Mouse (Mus musculus) left cerebral cortex, adult 8-10 months (tissue): ENCODE data around the gene Kcnj6. TPM values are rescaled to one million over a fixed set of nuclear protein-coding genes. Genes with fewer than 3 reads are reported as not detected.

Experiments used
- DNase-seq, 2 experiments: peaks; one replicate each; pipeline ENCODE4 v3.0.0; 2022; ENCODE audit warnings: low spot score in 2 of 2
- total RNA-seq, 4 experiments: library from RNA; stranded (reverse); gene quantifications; 2 replicates each; pipeline ENCODE4 v1.2.4; 2022

The Kcnj6 gene
- total RNA-seq, 4 experiments from 2014 or later: 60.5 to 72.2 (median 66.7) TPM

DNA sequence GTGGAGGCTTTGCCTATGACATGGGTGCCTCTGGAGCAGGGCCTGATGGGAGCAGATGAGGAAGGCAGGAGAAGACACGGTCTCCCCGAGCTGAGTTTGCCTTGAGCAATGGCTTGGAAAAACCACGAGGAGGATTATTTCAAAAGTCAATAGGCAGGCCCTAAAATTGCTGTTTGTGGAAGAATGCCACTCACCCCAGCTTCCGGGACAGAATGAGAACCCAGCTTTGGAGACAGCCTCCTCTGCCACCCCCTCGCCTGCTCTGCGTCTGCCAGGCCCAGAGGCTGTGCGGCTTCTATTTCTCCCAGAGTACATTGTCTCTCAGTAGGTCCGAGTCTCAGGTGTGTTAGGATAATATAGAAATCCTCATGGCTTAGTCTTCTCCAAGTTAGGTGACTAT, 64.8 kb downstream of the Kcnj6 start:
- DNase-seq: peak; percentile 22 to 60

DNA sequence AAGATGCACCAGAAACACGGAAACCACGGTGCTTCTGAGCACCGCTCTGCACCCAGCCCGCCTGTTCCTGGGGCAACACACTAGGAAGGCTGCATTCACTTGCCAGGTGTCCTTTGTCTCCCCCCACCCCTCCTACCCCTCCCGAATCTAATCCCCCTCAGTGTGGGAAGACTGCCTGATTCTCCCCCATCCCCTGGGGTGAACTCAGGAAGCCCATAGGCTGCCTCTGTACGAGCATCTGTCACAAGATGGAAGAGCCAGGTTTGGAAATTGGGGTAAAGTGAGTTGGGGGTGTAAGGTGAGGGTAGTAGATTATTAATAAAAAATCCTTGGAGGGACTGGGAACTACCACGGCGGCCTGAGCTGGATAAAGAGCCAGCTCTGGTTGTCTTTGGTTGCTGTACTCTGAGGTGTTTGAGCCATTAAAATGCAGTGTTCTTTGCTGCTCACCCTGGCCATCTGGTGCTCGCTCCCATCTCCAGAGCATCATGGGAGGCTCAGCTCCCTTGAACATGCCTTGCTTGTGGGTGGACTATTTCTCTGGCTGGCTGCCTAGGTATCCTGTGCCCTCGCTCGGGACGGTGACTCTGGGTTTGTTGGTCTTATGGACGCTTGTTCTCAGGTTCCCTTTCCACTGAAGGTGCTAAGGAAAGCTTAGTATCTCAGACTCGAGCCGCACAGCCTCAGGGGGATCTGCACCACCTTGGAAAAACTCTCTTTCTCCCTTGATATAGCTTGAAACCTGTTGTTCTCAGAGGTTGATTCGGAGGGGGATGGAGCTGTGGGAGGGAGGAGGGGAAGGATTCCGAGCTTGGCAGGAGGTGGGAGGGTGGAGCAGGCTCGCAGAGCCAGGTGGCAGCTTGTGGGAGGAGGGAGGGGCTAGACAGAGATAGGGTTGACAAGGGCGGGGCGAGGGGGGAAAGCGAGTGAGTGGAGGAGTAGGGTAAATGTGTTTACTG, 65.9 kb downstream of the Kcnj6 start:
- DNase-seq: peak; percentile 36 to 83

DNA sequence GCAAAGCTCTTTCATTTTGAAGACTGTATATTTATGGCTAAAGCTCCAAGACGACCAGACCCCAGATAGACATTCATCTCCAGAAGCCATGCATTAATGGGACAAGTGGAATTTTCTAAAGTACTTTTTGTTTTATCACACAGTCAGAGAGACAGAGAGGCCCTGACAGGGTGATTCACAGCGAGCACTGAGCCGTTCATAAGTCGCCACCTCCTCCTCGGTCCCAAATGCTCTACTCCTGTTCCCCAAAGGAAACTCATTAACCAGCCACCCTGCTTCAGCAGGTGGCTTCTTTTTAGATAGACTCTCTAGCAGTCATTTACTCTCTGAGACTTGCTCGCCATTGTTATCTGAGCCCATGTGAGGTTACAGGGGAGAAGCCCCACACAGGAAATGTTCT, 72.1 kb downstream of the Kcnj6 start:
- no peak for DNase-seq

DNA sequence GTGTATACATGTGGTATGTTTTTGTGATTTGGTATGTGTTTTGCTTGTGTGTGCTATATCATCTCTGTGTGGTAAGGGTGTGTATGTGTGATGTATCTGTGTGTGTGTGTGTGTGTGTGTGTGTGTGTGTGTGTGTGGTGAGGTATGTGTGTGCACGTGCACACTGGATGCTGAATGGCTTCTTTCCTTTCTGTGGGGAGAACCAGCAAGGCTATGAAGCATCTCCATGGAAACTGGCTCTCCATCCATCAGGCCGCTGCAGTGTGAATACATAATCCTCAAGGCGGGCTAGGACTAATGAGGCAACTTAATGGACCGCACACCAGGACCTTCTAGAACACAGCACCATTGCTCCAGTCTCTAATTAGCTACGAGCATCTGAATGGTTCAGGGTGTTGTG, 78.3 kb downstream of the Kcnj6 start:
- peak in 1 of 2 experiments; percentile 43 for DNase-seq

DNA sequence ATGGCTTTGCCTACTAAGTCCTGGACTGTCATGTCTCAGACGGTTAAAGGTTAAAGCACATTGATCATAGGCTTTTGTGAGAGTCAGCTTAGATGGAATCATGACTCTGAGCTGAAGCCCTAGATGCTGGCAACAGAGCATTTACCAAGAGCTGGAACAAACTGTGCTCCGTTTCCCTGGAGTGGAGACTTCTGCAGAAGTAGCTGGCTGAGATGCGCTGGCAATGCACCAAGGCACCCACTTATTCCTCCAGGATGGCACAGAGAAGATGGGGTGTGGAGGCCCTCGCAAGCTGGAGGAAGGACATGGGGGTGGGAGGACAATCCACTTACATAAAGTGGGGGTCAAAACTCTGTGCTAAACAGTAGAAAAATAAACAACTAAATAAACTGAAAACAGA, 91.5 kb downstream of the Kcnj6 start:
- peak in 1 of 2 experiments; percentile 78 for DNase-seq

DNA sequence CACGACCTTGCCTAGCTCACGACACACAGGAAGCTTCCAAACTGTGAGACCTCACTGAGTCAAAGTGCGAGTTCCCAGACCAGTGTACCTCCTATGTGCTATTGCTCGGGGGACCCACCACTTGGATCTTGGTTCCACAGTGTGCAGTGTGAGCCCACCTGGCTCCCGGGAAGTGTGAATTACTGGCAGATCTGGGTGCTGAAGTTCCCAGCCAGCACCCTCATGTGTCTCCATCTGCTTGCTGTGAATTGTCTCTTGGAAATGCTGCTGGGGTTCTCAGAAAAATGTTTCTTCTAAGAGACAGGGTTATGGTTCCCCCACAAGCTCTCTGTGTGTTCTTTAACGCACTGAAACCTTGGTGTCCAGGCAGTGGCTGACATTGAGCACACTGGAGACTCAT, 98.7 kb downstream of the Kcnj6 start:
- no peak for DNase-seq

DNA sequence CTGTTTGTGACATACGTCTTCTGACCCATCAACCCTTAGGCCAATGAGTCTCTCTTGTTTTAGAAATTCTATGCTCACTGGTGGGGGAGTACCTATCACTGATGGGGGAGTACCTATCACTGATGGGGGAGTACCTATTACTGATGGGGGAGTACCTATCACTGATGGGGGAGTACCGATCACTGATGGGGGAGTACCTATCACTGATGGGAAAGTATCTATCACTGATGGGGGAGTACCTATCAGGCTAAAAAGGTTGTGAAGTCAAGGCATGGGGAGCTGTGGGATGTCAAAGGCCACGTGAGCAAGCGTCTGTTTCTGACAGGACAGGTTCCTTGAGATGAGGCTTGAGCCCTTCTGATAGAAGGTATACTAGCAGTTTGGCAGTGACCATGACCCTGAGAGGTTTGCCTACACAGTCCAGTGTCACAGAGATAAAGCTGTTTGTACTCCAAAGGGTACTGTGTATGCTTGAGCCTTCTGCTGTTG, 105.3 kb downstream of the Kcnj6 start:
- DNase-seq: no peak

DNA sequence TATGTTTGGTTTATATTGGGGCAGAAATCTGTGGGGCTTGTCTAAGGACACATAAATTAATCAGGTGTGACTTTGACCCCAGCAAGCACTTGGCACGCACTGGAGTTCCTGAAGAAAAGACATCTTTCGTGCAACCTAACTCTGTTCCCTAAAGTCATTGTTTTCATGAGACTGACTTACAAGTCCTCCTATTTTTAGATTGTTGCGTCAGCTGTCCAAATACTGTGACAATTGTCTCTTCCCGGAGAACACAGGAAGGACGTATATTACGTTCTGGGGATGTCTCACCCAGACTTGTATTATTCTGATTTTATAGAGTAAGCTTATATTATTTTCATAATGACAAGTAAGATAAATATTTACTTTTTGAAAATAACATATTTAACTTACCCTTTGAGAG, 106.9 kb downstream of the Kcnj6 start:
- no peak for DNase-seq

DNA sequence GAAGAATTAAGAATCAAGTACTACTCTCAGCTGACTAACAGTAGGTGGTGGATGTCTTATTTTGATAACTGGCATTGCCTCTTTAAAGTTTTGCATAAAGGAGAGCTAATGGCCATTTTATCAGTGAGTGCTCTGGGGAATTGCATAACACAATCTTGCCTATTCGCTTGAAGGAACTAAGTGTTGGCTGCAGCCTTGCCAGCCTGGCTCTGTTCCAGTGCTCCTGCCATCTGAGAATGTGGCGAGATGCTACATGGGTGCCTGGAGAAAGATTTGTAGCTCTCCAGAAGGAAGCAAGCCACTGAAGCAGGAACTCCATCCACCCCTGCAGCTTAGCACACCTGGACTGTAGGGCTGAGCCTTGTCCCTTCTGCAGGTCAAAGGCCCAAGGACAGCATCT, 107.4 kb downstream of the Kcnj6 start:
- no peak for DNase-seq

DNA sequence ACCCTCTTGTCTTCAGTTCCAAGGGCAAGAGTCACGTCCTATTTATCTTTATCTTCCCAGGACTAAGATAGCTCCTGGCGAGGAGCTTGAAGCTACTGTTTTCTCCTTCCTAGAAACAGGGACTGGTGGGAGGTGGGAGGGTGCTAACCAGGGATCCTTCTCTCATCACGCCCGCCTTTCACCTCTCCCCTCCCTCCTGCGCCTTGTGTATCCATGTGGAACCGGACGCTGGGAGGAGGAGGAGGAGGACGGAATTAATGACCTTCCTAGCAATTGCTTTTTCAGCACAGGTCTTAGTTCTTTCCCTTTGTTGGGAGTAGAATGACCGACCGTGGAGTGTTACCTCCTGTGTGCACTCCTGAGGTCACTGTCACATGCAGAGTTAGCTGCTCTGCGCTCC, 108.9 kb downstream of the Kcnj6 start:
- DNase-seq: no peak

DNA sequence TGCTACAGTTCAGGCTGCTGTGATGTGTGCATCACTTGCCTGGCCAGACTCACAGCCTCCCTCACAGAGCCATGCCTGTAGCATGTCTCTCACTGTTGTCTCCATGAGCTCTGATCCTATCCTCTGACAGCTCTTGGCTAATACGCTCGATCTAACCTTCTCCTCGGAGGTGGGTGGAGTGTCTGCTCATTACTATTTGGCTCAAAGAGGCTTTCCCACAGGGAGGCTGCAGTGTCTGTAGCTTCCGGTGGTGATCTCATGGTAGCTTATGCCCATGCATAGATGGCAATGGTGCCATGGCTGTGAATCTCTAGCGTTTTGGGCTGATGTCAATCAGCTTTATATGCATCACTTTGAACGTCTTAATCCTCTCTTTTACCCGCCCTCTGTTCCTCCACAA, 111.1 kb downstream of the Kcnj6 start:
- DNase-seq: no peak

DNA sequence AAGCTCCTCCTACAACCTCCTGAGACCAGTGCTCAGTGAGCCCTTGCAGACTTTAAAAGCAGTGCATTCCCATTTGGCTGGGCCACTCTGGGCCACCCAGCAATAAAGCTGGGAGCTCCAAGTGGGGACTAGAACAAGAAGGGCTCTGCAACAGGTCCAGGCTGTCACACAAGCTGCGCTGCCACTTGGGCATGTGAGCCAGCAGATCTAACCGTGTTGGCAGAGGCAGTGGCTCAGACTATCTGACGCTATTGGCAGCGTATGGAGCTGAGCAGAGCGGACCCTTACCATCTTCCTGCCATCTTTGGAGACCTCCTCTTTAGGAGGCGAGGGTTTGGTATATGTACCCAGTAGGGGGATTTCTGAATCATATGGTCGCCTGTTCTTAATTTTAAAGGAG, 112.4 kb downstream of the Kcnj6 start:
- no peak for DNase-seq

DNA sequence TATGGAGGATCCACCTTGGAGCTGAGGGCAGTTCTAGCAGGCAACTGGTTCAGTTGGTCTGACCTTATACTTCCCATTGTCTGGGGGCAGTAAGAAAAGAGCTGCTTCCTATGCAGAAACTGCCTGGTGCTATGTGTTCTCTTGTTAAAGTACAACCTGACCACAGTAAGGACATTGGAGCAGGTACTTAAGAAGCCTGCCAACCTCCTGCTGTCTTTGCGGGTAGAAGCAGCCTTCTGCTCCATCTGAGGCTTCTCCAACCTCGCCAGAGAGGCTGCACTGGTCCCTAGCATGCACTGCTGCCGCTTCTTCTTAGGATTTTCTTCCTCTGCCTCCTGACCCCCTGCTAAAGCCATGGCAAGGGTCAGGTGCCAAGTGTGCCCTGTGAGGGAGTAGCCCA, 113.6 kb downstream of the Kcnj6 start:
- DNase-seq: no peak

DNA sequence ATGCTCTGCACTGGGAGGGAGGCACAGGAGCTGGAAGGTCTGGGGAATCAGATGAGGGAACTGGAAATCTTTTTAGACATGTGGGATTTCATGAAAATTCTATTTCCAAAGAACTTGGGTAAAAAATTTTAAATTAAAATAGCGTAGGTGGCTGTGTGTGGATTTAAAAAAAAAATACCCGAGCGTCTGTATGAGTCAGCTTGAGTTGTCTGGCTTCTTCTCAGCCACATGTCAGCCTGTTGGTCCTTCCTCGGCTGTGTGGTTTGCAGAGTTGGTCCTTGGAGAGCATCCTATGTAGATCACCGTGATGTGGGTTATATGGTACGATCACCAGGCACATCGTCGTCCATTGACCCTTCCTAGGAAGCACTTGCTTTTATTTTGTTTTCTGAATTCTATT, 114.3 kb downstream of the Kcnj6 start:
- DNase-seq: peak in 1 of 2 experiments; percentile 64

DNA sequence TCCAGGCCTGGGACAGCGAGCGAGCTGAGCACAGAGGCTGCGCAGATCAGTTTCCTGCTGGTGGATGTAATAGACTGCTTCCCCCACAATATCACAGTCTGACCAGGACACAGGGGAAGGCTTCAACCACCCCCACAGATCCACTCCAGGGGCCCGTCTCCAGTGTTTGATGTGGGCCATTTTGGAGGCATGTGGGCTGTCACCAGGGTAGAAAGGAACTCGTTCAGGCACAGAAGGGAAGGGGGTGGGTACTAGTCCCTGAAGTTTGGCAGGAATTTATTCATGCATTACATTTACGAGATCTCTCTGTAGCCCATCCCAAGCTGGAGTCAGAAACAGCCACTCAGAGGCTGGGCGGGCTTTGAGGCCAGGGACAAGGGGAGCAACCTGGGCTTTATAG, 115.4 kb downstream of the Kcnj6 start:
- peak in 1 of 2 experiments; percentile 73 for DNase-seq

DNA sequence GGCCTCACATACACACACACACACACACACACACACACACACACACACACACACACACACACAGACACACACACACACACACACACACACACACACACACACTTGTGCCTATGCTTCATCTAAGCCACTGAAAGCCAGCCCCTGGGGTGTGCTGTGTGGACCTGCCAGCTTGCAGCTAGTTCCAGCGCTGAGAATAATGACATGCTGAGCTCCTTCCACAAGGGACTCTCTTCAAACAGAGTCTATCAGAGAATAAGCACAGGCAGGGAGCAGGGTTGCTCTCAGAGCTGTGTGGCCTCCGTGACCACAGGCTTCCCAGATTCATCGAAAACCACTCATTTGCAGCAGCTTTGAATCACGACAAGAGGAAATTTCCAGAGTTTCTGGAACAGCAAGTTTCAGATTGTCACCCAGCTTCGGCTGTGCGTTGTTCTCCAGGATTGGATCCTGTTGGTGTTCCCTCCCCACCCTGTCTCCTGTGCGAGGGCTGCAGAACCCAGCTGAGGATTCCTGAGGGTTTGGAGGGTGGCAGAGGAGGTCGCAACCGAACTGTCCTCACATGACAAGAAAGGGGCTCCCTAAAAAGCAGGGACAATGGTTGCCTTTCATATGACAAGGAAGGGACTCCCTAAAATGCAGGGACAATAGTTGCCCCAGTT, 124.8 kb downstream of the Kcnj6 start:
- DNase-seq: no peak

DNA sequence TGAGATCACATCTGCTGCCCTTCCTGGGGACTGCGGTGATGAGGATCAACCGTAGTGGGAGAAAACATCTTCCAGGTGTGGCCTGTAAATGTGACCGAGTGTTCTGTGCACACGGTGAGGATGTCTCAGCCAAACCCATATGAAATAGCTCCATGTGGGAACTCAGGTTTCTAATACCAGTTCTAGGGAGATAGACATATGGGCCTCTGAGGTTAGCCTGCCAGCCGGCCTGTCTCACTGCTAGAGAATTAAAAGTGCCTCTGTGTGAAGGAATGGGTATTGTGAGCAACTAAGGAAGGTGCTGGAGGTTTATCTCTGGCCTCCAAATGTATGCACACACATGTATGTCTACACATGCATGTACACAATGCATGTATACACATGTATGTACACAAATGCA, 129.1 kb downstream of the Kcnj6 start:
- DNase-seq: no peak

DNA sequence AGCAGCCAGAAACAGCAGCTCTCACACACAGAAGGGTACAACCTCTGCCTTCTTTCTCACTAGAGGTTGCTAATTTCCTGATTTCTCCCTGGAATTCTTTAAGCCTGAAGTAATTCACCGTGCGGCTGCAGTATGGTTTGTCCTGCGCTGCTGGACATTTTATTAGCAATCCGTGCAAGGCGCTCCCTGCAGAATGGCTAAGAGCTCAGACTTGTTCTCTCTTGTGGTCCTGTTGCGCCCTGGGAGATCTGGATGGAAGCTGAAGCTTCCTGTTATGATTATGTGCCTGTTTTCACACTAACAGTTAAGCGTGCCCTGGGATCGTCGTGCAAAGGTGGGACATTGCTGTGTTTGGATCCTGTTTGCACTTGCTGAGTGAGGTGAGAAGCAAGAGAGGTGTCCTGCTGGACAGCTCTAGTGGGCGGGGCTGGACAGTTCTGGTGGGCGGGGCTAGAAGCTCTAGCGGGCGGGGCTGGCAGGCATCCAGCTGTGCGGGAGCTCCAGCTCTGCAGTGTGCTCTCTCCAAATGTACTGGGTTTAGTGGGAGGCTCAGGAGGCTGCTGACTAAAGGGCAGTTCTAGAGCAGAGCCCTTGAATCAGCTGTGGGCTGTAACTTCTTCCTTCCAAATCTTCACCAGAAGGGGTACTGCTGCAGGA, 131.1 kb downstream of the Kcnj6 start:
- no peak for DNase-seq

DNA sequence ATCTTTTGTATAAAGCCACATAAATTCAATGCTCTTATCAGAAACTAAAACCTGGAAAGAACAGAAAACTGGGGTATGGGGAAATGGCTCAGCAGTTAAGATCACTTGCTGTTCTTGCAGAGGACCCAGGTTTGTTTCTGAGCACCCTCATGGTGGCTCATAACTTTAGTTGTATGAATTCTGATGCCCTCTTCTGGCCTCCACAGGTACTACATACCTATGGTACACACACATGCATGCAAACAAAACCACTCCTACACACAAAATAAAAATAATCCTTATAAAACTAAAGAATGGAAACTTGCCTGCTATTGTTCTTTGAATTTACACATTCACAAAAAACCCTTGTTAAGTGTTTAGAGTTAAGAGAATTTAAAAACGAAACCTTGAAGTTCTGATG, 131.7 kb downstream of the Kcnj6 start:
- DNase-seq: no peak

DNA sequence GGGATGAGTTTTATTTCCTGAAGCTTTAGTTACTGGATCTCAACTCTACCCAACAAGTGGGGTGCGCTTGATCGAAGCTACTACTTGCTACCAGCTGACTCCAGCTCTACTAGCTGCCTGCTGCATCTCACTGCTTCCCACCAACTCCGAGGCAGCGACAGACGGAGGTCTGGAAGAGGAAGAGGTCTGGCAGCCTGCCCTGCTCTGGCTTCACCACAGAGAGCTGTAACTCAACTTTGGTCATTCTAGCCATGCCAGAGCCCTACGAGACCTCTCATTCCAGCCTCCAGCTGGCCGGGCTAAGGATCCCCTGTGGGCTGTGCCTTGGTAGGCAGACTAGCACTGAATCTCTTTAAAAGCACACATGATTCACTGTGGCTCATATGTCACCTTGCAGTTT, 132.4 kb downstream of the Kcnj6 start:
- no peak for DNase-seq

DNA sequence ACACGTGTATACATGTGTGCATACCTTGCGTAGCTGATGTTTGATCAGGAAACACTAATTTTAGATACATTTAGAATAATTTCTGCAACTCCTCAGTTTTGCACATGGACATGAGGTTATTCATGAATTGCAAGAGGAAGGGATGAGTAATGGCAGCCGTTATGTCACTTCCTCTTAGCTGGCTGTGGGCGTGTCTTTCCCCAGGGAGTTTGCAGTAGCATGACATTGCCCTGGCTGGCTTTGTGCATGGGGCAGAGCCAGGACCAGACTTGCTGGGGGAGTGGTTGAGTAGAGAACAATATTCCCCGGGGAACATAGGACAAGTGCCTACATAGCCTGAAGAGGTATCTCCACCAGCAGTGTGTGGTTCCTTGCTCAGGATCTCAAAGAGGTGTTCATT, 134.0 kb downstream of the Kcnj6 start:
- no peak for DNase-seq

DNA sequence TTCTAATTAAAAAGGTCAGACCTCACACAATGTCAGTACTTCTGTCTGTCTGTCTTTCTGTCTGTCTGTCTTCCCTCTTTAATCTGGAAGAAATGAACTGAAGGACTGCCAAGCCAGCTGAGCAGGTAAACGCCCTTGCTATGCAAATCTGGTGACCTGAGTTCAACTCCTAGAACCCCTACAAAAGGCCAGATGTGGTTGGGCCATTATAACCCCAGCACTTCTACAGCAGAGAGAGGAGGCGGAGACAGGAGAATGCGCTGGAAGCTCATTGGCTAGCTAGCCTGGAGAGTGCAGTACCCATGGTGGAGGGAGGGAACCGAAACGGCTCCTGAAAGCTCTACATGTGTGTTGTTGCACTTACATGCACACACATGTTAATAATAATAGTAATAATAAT, 141.5 kb downstream of the Kcnj6 start:
- no peak for DNase-seq
